Mouse (Mus musculus) brain, embryonic 18.5 days (tissue): ENCODE results near the gene Nfic.

Experiments used
- DNase-seq: peaks from one replicate; pipeline ENCODE4 v3.0.0-alpha.2; 2012; ENCODE audit warnings: low read depth, low spot score

Nfic gene

GRCm38 (mm10) chr10:81385603-81386306, 69.7 kb downstream of the Nfic start:
- no peak for DNase-seq

- no peak for DNase-seq
Measured at GRCm38 (mm10) chr10:81384605-81384982, 70.8 kb downstream of the Nfic start.

- DNase-seq = peak; percentile 97
Measured at GRCm38 (mm10) chr10:81383802-81384604, 71.4 kb downstream of the Nfic start, which contains the start of the genes Dohh and Gm48551. Gene Dohh (plus strand): TSS chr10:81384428. Gene Gm48551 (plus strand): TSS chr10:81384466.

- no peak for DNase-seq
Measured at GRCm38 (mm10) chr10:81382039-81382438, 73.4 kb downstream of the Nfic start.

GRCm38 (mm10) chr10:81379809-81380378, 75.5 kb downstream of the Nfic start:
- DNase-seq = no peak

GRCm38 (mm10) chr10:81379183-81379553, 76.3 kb downstream of the Nfic start:
- no peak for DNase-seq

GRCm38 (mm10) chr10:81378553-81379182, 76.8 kb downstream of the Nfic start:
- DNase-seq = peak; percentile 99

GRCm38 (mm10) chr10:81377793-81378552, 77.5 kb downstream of the Nfic start, which contains the start of gene Fzr1:
Gene Fzr1 (minus strand): TSS chr10:81378516.
- no peak for DNase-seq

GRCm38 (mm10) chr10:81377362-81377664, 78.1 kb downstream of the Nfic start:
- no peak for DNase-seq

- no peak for DNase-seq
Measured at GRCm38 (mm10) chr10:81376561-81377361, 78.7 kb downstream of the Nfic start.

- no peak for DNase-seq
Measured at GRCm38 (mm10) chr10:81375322-81375721, 80.1 kb downstream of the Nfic start.

GRCm38 (mm10) chr10:81367207-81367495, 88.3 kb downstream of the Nfic start:
- no peak for DNase-seq

- DNase-seq = no peak
Measured at GRCm38 (mm10) chr10:81366477-81367206, 88.8 kb downstream of the Nfic start.

- no peak for DNase-seq
Measured at GRCm38 (mm10) chr10:81365672-81366476, 89.6 kb downstream of the Nfic start, which contains the start of gene 4930404N11Rik. Gene 4930404N11Rik (minus strand): TSS chr10:81365816.

- DNase-seq = no peak
Measured at GRCm38 (mm10) chr10:81365073-81365472, 90.4 kb downstream of the Nfic start.

- no peak for DNase-seq
Measured at GRCm38 (mm10) chr10:81364666-81365065, 90.8 kb downstream of the Nfic start.

GRCm38 (mm10) chr10:81363436-81364346, 91.7 kb downstream of the Nfic start:
- no peak for DNase-seq

GRCm38 (mm10) chr10:81362336-81362949, 93.0 kb downstream of the Nfic start:
- DNase-seq = no peak
